Mouse (Mus musculus): ENCODE measurements around the gene Olfr1406. TPM values are rescaled to one million over a fixed set of nuclear protein-coding genes. Genes with fewer than 3 reads are reported as not detected.

The Olfr1406 gene
- polyA plus RNA-seq, 1 experiment from 2014 or later: not detected

- Histone ChIP-seq H3K27me3 (ENCODE audit: control insufficient read depth, insufficient read depth, low read length) (no peaks in the 10 kb centered on the region), H3K27ac (ENCODE audit: low read length) (no peak within 1 kb of the TSS), H3K9me3 (ENCODE audit: control insufficient read depth, low read depth, low read length) (no peaks in the 10 kb centered on the region), H3K4me2 (replicated peaks; ENCODE audit: low read depth, low read length) (no peak within 1 kb of the TSS), H3K4me1 (ENCODE audit: control insufficient read depth, insufficient read depth, low read length) (no peaks in the 10 kb centered on the region), H3K36me3 (ENCODE audit: control insufficient read depth, insufficient read depth, low read length) (no peaks in the 10 kb centered on the region), H3K4me3 (ENCODE audit: low read depth, low read length) (no peak within 1 kb of the TSS), H3K9ac (replicated peaks; ENCODE audit: low read depth, low read length) (no peak within 1 kb of the TSS)
- no peak for ATAC-seq (ENCODE audit: insufficient number of reproducible peaks, insufficient read depth, low FRiP score, low read depth)
- WGBS: 77% methylated on average over 2 of the region's 2 CpGs
Observed at GRCm38 (mm10) chr1:173137274-173137673, 53.2 kb downstream of the Olfr1406 start, which contains the start of gene Olfr1408. TSS of gene Olfr1408 (minus strand) at chr1:173137374.

Other genes starting within 250 kb of the Olfr1406 start
- gene Olfr16, start 240.2 kb downstream of the Olfr1406 start, polyA plus RNA-seq (2014; fragmentation: Nextera tagmentation; extraction: Ambion mirVana): not detected in 2 replicates
- gene Olfr1408, start 53.3 kb downstream of the Olfr1406 start, polyA plus RNA-seq (2014; fragmentation: Nextera tagmentation; extraction: Ambion mirVana): not detected in 2 replicates
- gene Olfr218, start 7.2 kb upstream of the Olfr1406 start, polyA plus RNA-seq (2014; fragmentation: Nextera tagmentation; extraction: Ambion mirVana): not detected in 2 replicates
- not detected in 2 replicates for gene Olfr1404, start 21.8 kb upstream of the Olfr1406 start, polyA plus RNA-seq (2014; fragmentation: Nextera tagmentation; extraction: Ambion mirVana)
- gene Fcer1a, start 36.6 kb upstream of the Olfr1406 start, polyA plus RNA-seq (2014; fragmentation: Nextera tagmentation; extraction: Ambion mirVana): not detected in 2 replicates
- gene Olfr418, start 75.4 kb upstream of the Olfr1406 start, polyA plus RNA-seq (2014; fragmentation: Nextera tagmentation; extraction: Ambion mirVana): not detected in 2 replicates
- gene Mptx2, start 87.1 kb upstream of the Olfr1406 start, polyA plus RNA-seq (2014; fragmentation: Nextera tagmentation; extraction: Ambion mirVana): not detected in 2 replicates
- 1.5 and 1.9 TPM in 2 replicates for gene Ackr1, start 143.1 kb upstream of the Olfr1406 start, polyA plus RNA-seq (2014; fragmentation: Nextera tagmentation; extraction: Ambion mirVana)
- gene Aim2, start 160.2 kb upstream of the Olfr1406 start, polyA plus RNA-seq (2014; fragmentation: Nextera tagmentation; extraction: Ambion mirVana): 1.3 and 2.2 TPM in 2 replicates
- 8.8 and 10.1 TPM in 2 replicates for gene Cadm3, start 177.1 kb upstream of the Olfr1406 start, polyA plus RNA-seq (2014; fragmentation: Nextera tagmentation; extraction: Ambion mirVana)